Mouse (Mus musculus) heart, embryonic 14.5 days (tissue): ENCODE measurements at regions not wholly inside any gene's neighbourhood (a gene's known extent, or its start where the extent isn't known, plus 50 kb on each side); places are given as distances from the start of the nearest gene placed in this dataset.
A peak's percentile ranks its signal among the peaks of the same experiment; 100 is the strongest.

Experiments
- ATAC-seq: fragments of 200-750 bp; cut with Nextera tagmentation; 2 replicates; pipeline ENCODE4 v1.8.0; 2017; ENCODE audit warnings: low read depth, moderate TSS enrichment; ENCODE audit not compliant: insufficient number of reproducible peaks, insufficient read depth, low FRiP score
- H3K27ac ChIP-seq, 2 experiments: fragments of 200-500 bp in 1 of 2; fragments of 300-500 bp in 1 of 2; sonication (generic) in 1 of 2; replicated peaks in 1 of 2; 2 replicates each; pipeline ENCODE4 v1.5.1; 2012 to 2014; ENCODE audit warnings: low read depth in 2 of 2, low read length in 2 of 2, control low read depth in 1 of 2, mild to moderate bottlenecking in 1 of 2, mixed read lengths in 1 of 2; ENCODE audit not compliant: control insufficient read depth in 1 of 2, insufficient read depth in 1 of 2
- H3K27me3 ChIP-seq: fragments of 300-500 bp; sonication (generic); 2 replicates; pipeline ENCODE4 v1.6.1; 2014; ENCODE audit warnings: mild to moderate bottlenecking, low read length, control low read depth; ENCODE audit not compliant: control insufficient read depth, insufficient read depth
- H3K36me3 ChIP-seq: fragments of 300-500 bp; sonication (generic); 2 replicates; pipeline ENCODE4 v1.6.1; 2014; ENCODE audit warnings: mild to moderate bottlenecking, control low read depth, low read length, mixed read lengths; ENCODE audit not compliant: control insufficient read depth, insufficient read depth
- H3K4me1 ChIP-seq, 2 experiments: fragments of 200-500 bp in 1 of 2; fragments of 300-500 bp in 1 of 2; sonication (generic) in 1 of 2; 2 replicates each; pipeline ENCODE4 v1.6.1; 2012 to 2014; ENCODE audit warnings: low read length in 2 of 2, control low read depth in 1 of 2, mixed read lengths in 1 of 2; ENCODE audit not compliant: control insufficient read depth in 2 of 2, insufficient read depth in 2 of 2
- H3K4me2 ChIP-seq: fragments of 300-500 bp; sonication (generic); 2 replicates; pipeline ENCODE4 v1.6.1; 2014; ENCODE audit warnings: mild to moderate bottlenecking, low read length
- H3K4me3 ChIP-seq, 2 experiments: fragments of 200-500 bp in 1 of 2; fragments of 300-500 bp in 1 of 2; sonication (generic) in 1 of 2; 2 replicates each; pipeline ENCODE4 v1.5.1; 2012 to 2014; ENCODE audit warnings: low read length in 2 of 2, mild to moderate bottlenecking in 2 of 2, control low read depth in 1 of 2, low read depth in 1 of 2, moderate library complexity in 1 of 2; ENCODE audit not compliant: control insufficient read depth in 1 of 2, insufficient read depth in 1 of 2
- H3K9ac ChIP-seq: fragments of 300-500 bp; sonication (generic); 2 replicates; pipeline ENCODE4 v1.6.1; 2014; ENCODE audit warnings: mild to moderate bottlenecking, low read length
- H3K9me3 ChIP-seq: fragments of 300-500 bp; sonication (generic); 2 replicates; pipeline ENCODE4 v1.6.1; 2016; ENCODE audit warnings: low read length, control low read depth; ENCODE audit not compliant: control insufficient read depth
- WGBS: fragments of 180-500 bp; shearing (Covaris S2); extraction: QIAGEN DNeasy Blood & Tissue Kit; methylation state at CpG from one replicate; pipeline ENCODE4 v1.1.7; 2014; 5-methylcytosine and 5-hydroxymethylcytosine counted together

DNA sequence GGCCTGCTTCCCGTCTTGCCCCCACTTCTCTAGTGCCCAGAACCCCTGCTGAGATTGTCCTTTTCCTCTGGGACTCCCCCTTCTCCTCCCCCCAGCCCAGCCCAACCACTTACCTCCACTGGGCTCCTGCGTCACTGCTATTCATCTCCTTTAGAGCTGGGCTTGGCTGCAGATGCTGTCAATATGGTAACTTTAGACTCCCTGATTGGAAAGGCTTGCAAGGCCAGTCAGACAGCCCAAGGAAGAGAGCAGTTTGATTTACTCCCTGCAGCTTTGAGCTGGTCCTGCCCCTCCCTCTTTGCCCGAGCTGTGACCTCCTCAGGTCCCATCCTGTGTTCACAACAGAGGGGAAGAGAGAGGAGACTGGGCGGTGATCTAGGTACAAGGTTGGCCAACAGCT lies 221.9 kb downstream of the Zfp36l1 start:
- H3K36me3 ChIP-seq = no peaks in the 10 kb centered on the region
- H3K4me3 ChIP-seq = no peak overlapping the region
- 0 out of 2 replicates have a peak overlapping the region, but pooled peaks have one; percentile 4 for H3K9ac ChIP-seq
- H3K27me3 ChIP-seq = no peaks in the 10 kb centered on the region
- peaks cover 12 to 18% of the 10 kb centered on the region in 2 experiments for H3K4me1 ChIP-seq
- H3K4me2 ChIP-seq = no peak overlapping the region
- no peak for ATAC-seq
- peak overlapping the region in 1 of 2 experiments; percentile 45; a peak in 1 of 4 replicates for H3K27ac ChIP-seq
- H3K9me3 ChIP-seq = no peaks in the 10 kb centered on the region
- 28% methylated on average over 4 of the region's 4 CpGs for WGBS

DNA sequence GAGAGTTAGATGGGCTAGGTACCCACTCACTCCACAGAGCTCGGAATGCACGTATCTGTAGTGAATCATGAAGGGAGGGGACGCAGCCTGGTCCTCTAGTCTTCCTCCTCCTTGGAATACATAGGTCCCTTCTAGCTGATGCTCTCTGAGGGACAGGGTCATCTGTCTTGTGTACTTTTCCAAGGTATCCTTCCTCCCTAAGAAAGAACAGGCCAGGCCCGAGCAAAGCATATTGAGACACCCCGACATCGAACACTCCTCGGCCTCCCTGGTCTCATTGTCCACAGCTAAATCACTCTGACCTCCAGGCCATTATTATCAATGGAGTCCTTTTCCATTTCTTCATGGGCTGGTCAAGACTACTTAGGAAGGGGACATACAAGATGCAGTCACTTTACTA lies 222.5 kb downstream of the Zfp36l1 start:
- H3K36me3 ChIP-seq = no peaks in the 10 kb centered on the region
- H3K27ac ChIP-seq = no peak overlapping the region
- 86% methylated on average over 7 of the region's 7 CpGs for WGBS
- H3K4me1 ChIP-seq = peaks cover 11 to 14% of the 10 kb centered on the region in 2 experiments
- H3K9me3 ChIP-seq = no peaks in the 10 kb centered on the region
- no peak overlapping the region for H3K9ac ChIP-seq
- H3K4me2 ChIP-seq = no peak overlapping the region
- no peak for ATAC-seq
- no peak overlapping the region for H3K4me3 ChIP-seq
- H3K27me3 ChIP-seq = no peaks in the 10 kb centered on the region

DNA sequence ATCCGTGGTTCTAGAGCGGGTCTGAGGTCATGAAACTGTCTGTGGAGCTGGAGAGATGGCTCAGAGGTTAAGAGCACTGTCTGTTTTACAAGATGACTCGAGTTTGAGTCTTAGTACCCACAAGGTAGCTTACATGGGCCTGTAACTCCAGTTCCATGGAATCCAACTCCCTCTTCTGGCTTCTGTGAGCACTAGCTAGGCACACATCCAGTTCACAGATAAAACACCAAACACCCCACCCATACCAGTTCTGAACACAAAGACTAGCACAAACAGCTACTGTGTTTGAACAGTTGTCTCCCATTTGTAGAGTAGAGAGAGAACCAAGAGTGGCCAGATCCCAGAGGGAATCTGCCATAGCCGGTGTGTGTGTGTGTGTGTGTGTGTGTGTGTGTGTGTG lies 224.0 kb downstream of the Zfp36l1 start:
- Histone ChIP-seq H3K9me3 (0 out of 2 replicates have a peak, but pooled peaks cover 3% of the 10 kb centered on the region), H3K4me2 (no peak overlapping the region), H3K4me1 (peaks cover 11 to 12% of the 10 kb centered on the region in 2 experiments), H3K27me3 (no peaks in the 10 kb centered on the region), H3K4me3 (no peak overlapping the region), H3K36me3 (no peaks in the 10 kb centered on the region), H3K27ac (no peak overlapping the region), H3K9ac (no peak overlapping the region)
- 89% methylated on average over 4 of the region's 4 CpGs for WGBS
- no peak for ATAC-seq

DNA sequence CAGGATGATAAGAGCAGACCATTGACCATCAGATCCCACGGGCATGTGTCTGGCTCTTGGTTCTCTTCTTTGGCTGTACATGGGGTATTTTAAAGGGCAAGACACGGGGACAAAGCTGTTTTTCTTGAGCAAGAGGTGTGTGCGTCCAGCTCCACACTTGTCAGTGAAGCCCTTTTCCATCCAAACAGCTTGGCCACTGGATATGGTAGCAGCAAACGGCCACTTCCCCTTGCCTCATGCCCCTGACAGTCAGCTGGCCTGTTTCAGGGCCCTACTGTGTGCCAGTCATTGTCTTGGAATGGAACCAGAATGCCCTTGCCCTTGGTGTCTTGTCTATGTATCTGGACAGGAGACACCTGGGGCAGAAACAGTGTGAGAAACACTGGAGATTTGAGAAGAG lies 224.7 kb downstream of the Zfp36l1 start:
- Histone ChIP-seq H3K9ac (no peak overlapping the region), H3K27me3 (no peaks in the 10 kb centered on the region), H3K27ac (no peak overlapping the region), H3K4me2 (no peak overlapping the region), H3K36me3 (no peaks in the 10 kb centered on the region), H3K4me1 (peaks cover 11 to 12% of the 10 kb centered on the region in 2 experiments), H3K4me3 (no peak overlapping the region), H3K9me3 (0 out of 2 replicates have a peak, but pooled peaks cover 3% of the 10 kb centered on the region)
- 74% methylated on average over 4 of the region's 4 CpGs for WGBS
- ATAC-seq = no peak

DNA sequence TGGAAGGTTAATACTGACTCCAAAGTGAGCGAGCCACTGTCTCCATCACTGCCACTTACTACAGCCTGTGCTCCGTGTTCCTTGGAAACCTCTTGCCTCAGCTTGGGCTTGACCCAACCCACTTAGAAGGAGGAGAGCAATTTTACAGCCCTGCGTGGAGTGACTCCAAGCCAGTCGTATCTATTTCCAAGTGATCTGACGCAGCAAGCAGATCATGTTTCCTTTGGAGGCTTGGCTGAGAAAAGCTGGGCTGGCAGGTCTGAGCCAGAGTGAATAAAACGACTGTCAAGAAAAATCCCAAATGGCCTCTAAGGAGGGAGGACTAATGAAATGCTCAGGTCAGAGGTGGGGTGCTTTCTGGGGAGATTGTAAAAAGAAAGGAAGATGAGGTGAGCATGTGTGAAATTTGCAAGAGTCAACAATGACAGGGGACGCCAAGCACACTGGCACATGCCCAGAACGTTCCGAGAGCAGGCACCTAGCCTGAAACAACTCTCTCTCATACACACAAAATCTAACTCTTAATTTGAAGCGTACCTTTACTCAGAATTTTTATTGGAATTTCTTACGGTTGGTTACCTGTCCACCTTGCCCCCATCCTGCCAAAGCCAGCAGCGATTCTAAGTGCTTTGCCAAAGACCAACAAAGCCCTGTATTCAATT lies 225.5 kb downstream of the Zfp36l1 start:
- peak; percentile 47; the same call in 1 of the 2 replicates for ATAC-seq
- H3K4me2 ChIP-seq = no peak overlapping the region

GRCm38 (mm10) chr12:79886494-79886893 lies 226.3 kb downstream of the Zfp36l1 start:
- Histone ChIP-seq H3K36me3 (no peaks in the 10 kb centered on the region), H3K9ac (no peak overlapping the region), H3K9me3 (0 out of 2 replicates have a peak, but pooled peaks cover 3% of the 10 kb centered on the region), H3K27me3 (no peaks in the 10 kb centered on the region), H3K27ac (no peak overlapping the region), H3K4me3 (no peak overlapping the region), H3K4me1 (peaks cover 11 to 12% of the 10 kb centered on the region in 2 experiments), H3K4me2 (no peak overlapping the region)
- whole genome bisulfite sequencing = 80% methylated on average over 3 of the region's 3 CpGs
- ATAC-seq = no peak

More for the DNA sequence above, 225.5 kb downstream of the Zfp36l1 start:
- no peak overlapping the region for H3K4me3 ChIP-seq
- H3K27me3 ChIP-seq = no peaks in the 10 kb centered on the region
- peak overlapping the region; percentile 35 to 37; a peak in 3 of 4 replicates for H3K27ac ChIP-seq
- 54% methylated on average over 12 of the region's 12 CpGs for WGBS
- 0 out of 2 replicates have a peak, but pooled peaks cover 3% of the 10 kb centered on the region for H3K9me3 ChIP-seq
- H3K4me1 ChIP-seq = peaks cover 11 to 12% of the 10 kb centered on the region in 2 experiments
- no peak overlapping the region for H3K9ac ChIP-seq
- H3K36me3 ChIP-seq = no peaks in the 10 kb centered on the region

GRCm38 (mm10) chr12:79885286-79885685 lies 227.5 kb downstream of the Zfp36l1 start:
- H3K4me2 ChIP-seq = no peak overlapping the region
- H3K9ac ChIP-seq = no peak overlapping the region
- no peaks in the 10 kb centered on the region for H3K27me3 ChIP-seq
- H3K4me3 ChIP-seq = no peak overlapping the region
- H3K4me1 ChIP-seq = peaks cover 14 to 18% of the 10 kb centered on the region in 2 experiments
- ATAC-seq = no peak
- H3K36me3 ChIP-seq = no peaks in the 10 kb centered on the region
- H3K27ac ChIP-seq = no peak overlapping the region
- WGBS = 84% methylated on average over 2 of the region's 2 CpGs
- 0 out of 2 replicates have a peak, but pooled peaks cover 3% of the 10 kb centered on the region for H3K9me3 ChIP-seq
